Mouse (Mus musculus): ENCODE results near the gene Ppa2. TPM values are rescaled to one million over a fixed set of nuclear protein-coding genes. Genes with fewer than 3 reads are reported as not detected.
A peak's percentile ranks its signal among the peaks of the same experiment; 100 is the strongest.

Ppa2 gene
- polyA plus RNA-seq, 1 experiment from 2014 or later: 85.8 TPM

GRCm38 (mm10) chr3:133333267-133334170, 23.6 kb downstream of the Ppa2 start:
- Histone ChIP-seq H3K27ac (replicated peaks; ENCODE audit: low read depth, low read length) (no peak overlapping the region), H3K4me2 (ENCODE audit: low read depth, severe bottlenecking) (no peak overlapping the region), H3K27me3 (ENCODE audit: control insufficient read depth, insufficient read depth, low read length) (no peaks in the 10 kb centered on the region), H3K4me1 (ENCODE audit: control insufficient read depth, insufficient read depth, low read length) (no peaks in the 10 kb centered on the region), H3K9ac (ENCODE audit: low read length) (no peak overlapping the region), H3K4me3 (ENCODE audit: low read depth, low read length) (no peak overlapping the region), H3K9me3 (ENCODE audit: control insufficient read depth, low read length) (no peaks in the 10 kb centered on the region), H3K36me3 (ENCODE audit: control insufficient read depth, insufficient read depth, low read length) (no peaks in the 10 kb centered on the region; the same call in 1 of the 2 replicates)
- WGBS: 85% methylated on average over 15 of the region's 15 CpGs
- DNase-seq (ENCODE audit: low spot score) (no peak), ATAC-seq (ENCODE audit: insufficient number of reproducible peaks, low FRiP score, low TSS enrichment, low read depth) (no peak)

- Histone ChIP-seq H3K27ac (replicated peaks; ENCODE audit: low read depth, low read length) (no peak overlapping the region), H3K27me3 (ENCODE audit: control insufficient read depth, insufficient read depth, low read length) (no peaks in the 10 kb centered on the region), H3K9ac (ENCODE audit: low read length) (no peak overlapping the region), H3K4me1 (ENCODE audit: control insufficient read depth, insufficient read depth, low read length) (no peaks in the 10 kb centered on the region), H3K4me3 (ENCODE audit: low read depth, low read length) (no peak overlapping the region), H3K36me3 (ENCODE audit: control insufficient read depth, insufficient read depth, low read length) (no peaks in the 10 kb centered on the region; the same call in 1 of the 2 replicates), H3K9me3 (ENCODE audit: control insufficient read depth, low read length) (no peaks in the 10 kb centered on the region), H3K4me2 (ENCODE audit: low read depth, severe bottlenecking) (no peak overlapping the region)
- no peak for DNase-seq (ENCODE audit: low spot score)
- no peak for ATAC-seq (ENCODE audit: insufficient number of reproducible peaks, low FRiP score, low TSS enrichment, low read depth)
- 90% methylated on average over 5 of the region's 5 CpGs for WGBS
Observed at GRCm38 (mm10) chr3:133334691-133335090, 24.8 kb downstream of the Ppa2 start.

- Histone ChIP-seq H3K27me3 (ENCODE audit: control insufficient read depth, insufficient read depth, low read length) (no peaks in the 10 kb centered on the region), H3K4me3 (ENCODE audit: low read depth, low read length) (no peak overlapping the region), H3K36me3 (ENCODE audit: control insufficient read depth, insufficient read depth, low read length) (no peaks in the 10 kb centered on the region; the same call in 1 of the 2 replicates), H3K9ac (ENCODE audit: low read length) (no peak overlapping the region), H3K4me2 (ENCODE audit: low read depth, severe bottlenecking) (no peak overlapping the region), H3K27ac (replicated peaks; ENCODE audit: low read depth, low read length) (no peak overlapping the region), H3K9me3 (ENCODE audit: control insufficient read depth, low read length) (no peaks in the 10 kb centered on the region), H3K4me1 (ENCODE audit: control insufficient read depth, insufficient read depth, low read length) (no peaks in the 10 kb centered on the region)
- WGBS: 89% methylated on average over 2 of the region's 2 CpGs
- DNase-seq (ENCODE audit: low spot score) (no peak), ATAC-seq (ENCODE audit: insufficient number of reproducible peaks, low FRiP score, low TSS enrichment, low read depth) (no peak)
Observed at GRCm38 (mm10) chr3:133335166-133335565, 25.3 kb downstream of the Ppa2 start.

GRCm38 (mm10) chr3:133336400-133336799, 26.5 kb downstream of the Ppa2 start:
- no peak for DNase-seq (ENCODE audit: low spot score)
- no peaks in the 10 kb centered on the region; the same call in 1 of the 2 replicates for H3K36me3 ChIP-seq (ENCODE audit: control insufficient read depth, insufficient read depth, low read length)
- H3K4me3 ChIP-seq (ENCODE audit: low read depth, low read length): no peak overlapping the region
- no peak overlapping the region for H3K9ac ChIP-seq (ENCODE audit: low read length)
- no peaks in the 10 kb centered on the region for H3K9me3 ChIP-seq (ENCODE audit: control insufficient read depth, low read length)
- no peak overlapping the region for H3K4me2 ChIP-seq (ENCODE audit: low read depth, severe bottlenecking)
- no peaks in the 10 kb centered on the region for H3K4me1 ChIP-seq (ENCODE audit: control insufficient read depth, insufficient read depth, low read length)
- H3K27me3 ChIP-seq (ENCODE audit: control insufficient read depth, insufficient read depth, low read length): no peaks in the 10 kb centered on the region
- ATAC-seq (ENCODE audit: insufficient number of reproducible peaks, low FRiP score, low TSS enrichment, low read depth): no peak
- H3K27ac ChIP-seq (replicated peaks; ENCODE audit: low read depth, low read length): no peak overlapping the region
- WGBS: 81% methylated on average over 7 of the region's 7 CpGs

GRCm38 (mm10) chr3:133338851-133339356, 29.0 kb downstream of the Ppa2 start:
- ATAC-seq (ENCODE audit: insufficient number of reproducible peaks, low FRiP score, low TSS enrichment, low read depth): no peak
- no peaks in the 10 kb centered on the region; the same call in 1 of the 2 replicates for H3K36me3 ChIP-seq (ENCODE audit: control insufficient read depth, insufficient read depth, low read length)
- no peaks in the 10 kb centered on the region for H3K4me1 ChIP-seq (ENCODE audit: control insufficient read depth, insufficient read depth, low read length)
- no peak overlapping the region for H3K4me2 ChIP-seq (ENCODE audit: low read depth, severe bottlenecking)
- no peak overlapping the region for H3K9ac ChIP-seq (ENCODE audit: low read length)
- no peak overlapping the region for H3K4me3 ChIP-seq (ENCODE audit: low read depth, low read length)
- no peaks in the 10 kb centered on the region for H3K27me3 ChIP-seq (ENCODE audit: control insufficient read depth, insufficient read depth, low read length)
- H3K9me3 ChIP-seq (ENCODE audit: control insufficient read depth, low read length): no peaks in the 10 kb centered on the region
- WGBS: 79% methylated on average over 9 of the region's 9 CpGs
- no peak for DNase-seq (ENCODE audit: low spot score)
- no peak overlapping the region for H3K27ac ChIP-seq (replicated peaks; ENCODE audit: low read depth, low read length)

- no peaks in the 10 kb centered on the region for H3K9me3 ChIP-seq (ENCODE audit: control insufficient read depth, low read length)
- H3K27ac ChIP-seq (replicated peaks; ENCODE audit: low read depth, low read length): no peak overlapping the region
- 69% methylated on average over 11 of the region's 11 CpGs for WGBS
- peak; percentile 77 for ATAC-seq (ENCODE audit: insufficient number of reproducible peaks, low FRiP score, low TSS enrichment, low read depth)
- no peaks in the 10 kb centered on the region for H3K27me3 ChIP-seq (ENCODE audit: control insufficient read depth, insufficient read depth, low read length)
- no peak overlapping the region for H3K9ac ChIP-seq (ENCODE audit: low read length)
- peak; percentile 54 for DNase-seq (ENCODE audit: low spot score)
- H3K4me1 ChIP-seq (ENCODE audit: control insufficient read depth, insufficient read depth, low read length): no peaks in the 10 kb centered on the region
- no peak overlapping the region for H3K4me3 ChIP-seq (ENCODE audit: low read depth, low read length)
- H3K4me2 ChIP-seq (ENCODE audit: low read depth, severe bottlenecking): no peak overlapping the region
- H3K36me3 ChIP-seq (ENCODE audit: control insufficient read depth, insufficient read depth, low read length): no peaks in the 10 kb centered on the region; the same call in 1 of the 2 replicates
Observed at GRCm38 (mm10) chr3:133339411-133339823, 29.5 kb downstream of the Ppa2 start.

GRCm38 (mm10) chr3:133341106-133341505, 31.2 kb downstream of the Ppa2 start:
- Histone ChIP-seq H3K4me3 (ENCODE audit: low read depth, low read length) (no peak overlapping the region), H3K27me3 (ENCODE audit: control insufficient read depth, insufficient read depth, low read length) (no peaks in the 10 kb centered on the region), H3K27ac (replicated peaks; ENCODE audit: low read depth, low read length) (no peak overlapping the region), H3K9me3 (ENCODE audit: control insufficient read depth, low read length) (no peaks in the 10 kb centered on the region), H3K36me3 (ENCODE audit: control insufficient read depth, insufficient read depth, low read length) (no peaks in the 10 kb centered on the region; the same call in 1 of the 2 replicates), H3K9ac (ENCODE audit: low read length) (no peak overlapping the region), H3K4me2 (ENCODE audit: low read depth, severe bottlenecking) (no peak overlapping the region), H3K4me1 (ENCODE audit: control insufficient read depth, insufficient read depth, low read length) (no peaks in the 10 kb centered on the region)
- DNase-seq (ENCODE audit: low spot score) (no peak), ATAC-seq (ENCODE audit: insufficient number of reproducible peaks, low FRiP score, low TSS enrichment, low read depth) (no peak)
- 92% methylated on average over 11 of the region's 11 CpGs for WGBS

- Histone ChIP-seq H3K9ac (ENCODE audit: low read length) (no peak overlapping the region), H3K4me1 (ENCODE audit: control insufficient read depth, insufficient read depth, low read length) (no peaks in the 10 kb centered on the region), H3K9me3 (ENCODE audit: control insufficient read depth, low read length) (no peaks in the 10 kb centered on the region), H3K4me2 (ENCODE audit: low read depth, severe bottlenecking) (no peak overlapping the region), H3K27ac (replicated peaks; ENCODE audit: low read depth, low read length) (no peak overlapping the region), H3K4me3 (ENCODE audit: low read depth, low read length) (no peak overlapping the region), H3K27me3 (ENCODE audit: control insufficient read depth, insufficient read depth, low read length) (no peaks in the 10 kb centered on the region), H3K36me3 (ENCODE audit: control insufficient read depth, insufficient read depth, low read length) (no peaks in the 10 kb centered on the region)
- 96% methylated on average over 7 of the region's 7 CpGs for WGBS
- ATAC-seq (ENCODE audit: insufficient number of reproducible peaks, low FRiP score, low TSS enrichment, low read depth) (no peak), DNase-seq (ENCODE audit: low spot score) (no peak)
Observed at GRCm38 (mm10) chr3:133347535-133347934, 37.6 kb downstream of the Ppa2 start.

Measured in limb, embryonic 11.5 days (tissue).